Mouse (Mus musculus) MEL (cell line): ENCODE measurements around the gene Lhx5. TPM values are rescaled to one million over a fixed set of nuclear protein-coding genes. Genes with fewer than 3 reads are reported as not detected.

Experiments used
- DNase-seq: peaks from one replicate; pipeline ENCODE4 v3.0.0; 2011; ENCODE audit warnings: low read depth, low spot score
- H3K27ac ChIP-seq: 2 replicates; pipeline ENCODE4 v1.5.1; 2012; ENCODE audit warnings: low read depth, mild to moderate bottlenecking, control low read depth, low read length, moderate library complexity; ENCODE audit not compliant: control insufficient read depth
- H3K27me3 ChIP-seq, 2 experiments: fragments of 150-350 bp in 1 of 2; sonication (generic) in 1 of 2; 2 replicates each; pipeline ENCODE4 v1.6.1; 2012; ENCODE audit warnings: low read length in 2 of 2, mild to moderate bottlenecking in 2 of 2, improper control_type of control experiment in 1 of 2, moderate library complexity in 1 of 2; ENCODE audit not compliant: insufficient read depth in 2 of 2, control insufficient read depth in 1 of 2
- H3K36me3 ChIP-seq, 2 experiments: 2 replicates each; pipeline ENCODE4 v1.6.1; 2012 to 2014; ENCODE audit warnings: low read length in 2 of 2, improper control_type of control experiment in 1 of 2, inconsistent platforms in 1 of 2, mild to moderate bottlenecking in 1 of 2; ENCODE audit not compliant: insufficient read depth in 2 of 2, control insufficient read depth in 1 of 2
- H3K4me1 ChIP-seq, 2 experiments: fragments of 150-350 bp in 1 of 2; sonication (generic) in 1 of 2; 2 replicates each; pipeline ENCODE4 v1.6.1; 2012; ENCODE audit warnings: low read length in 2 of 2, improper control_type of control experiment in 1 of 2, mild to moderate bottlenecking in 1 of 2; ENCODE audit not compliant: insufficient read depth in 2 of 2, control insufficient read depth in 1 of 2
- H3K4me3 ChIP-seq, 2 experiments: fragments of 150-350 bp in 1 of 2; sonication (generic) in 1 of 2; 2 replicates each; pipeline ENCODE4 v1.5.1; 2012; ENCODE audit warnings: low read depth in 2 of 2, low read length in 2 of 2, mild to moderate bottlenecking in 2 of 2, moderate library complexity in 2 of 2, control low read depth in 1 of 2, improper control_type of control experiment in 1 of 2; ENCODE audit not compliant: control insufficient read depth in 1 of 2, insufficient read depth in 1 of 2
- H3K79me2 ChIP-seq: 2 replicates; pipeline ENCODE4 v1.6.1; 2012; ENCODE audit warnings: mild to moderate bottlenecking, low read length, moderate library complexity; ENCODE audit not compliant: control insufficient read depth, poor library complexity, insufficient read depth
- H3K9ac ChIP-seq: 2 replicates; pipeline ENCODE4 v1.6.1; 2012; ENCODE audit warnings: low read depth, mild to moderate bottlenecking, control low read depth, low read length, moderate library complexity; ENCODE audit not compliant: control insufficient read depth, poor library complexity, severe bottlenecking
- H3K9me3 ChIP-seq: fragments of 150-350 bp; sonication (generic); replicated peaks from 2 replicates; pipeline ENCODE4 v1.6.1; 2012; ENCODE audit warnings: mild to moderate bottlenecking, low read length, improper control_type of control experiment, moderate library complexity; ENCODE audit not compliant: insufficient read depth
- BHLHE40 ChIP-seq: IDR thresholded peaks from 2 replicates; pipeline ENCODE4 v1.6.1; 2012; ENCODE audit warnings: low read depth, mild to moderate bottlenecking, inconsistent platforms, low read length, improper control_type of control experiment, borderline replicate concordance
- CHD2 ChIP-seq: IDR thresholded peaks from 2 replicates; pipeline ENCODE4 v1.6.1; 2011; ENCODE audit warnings: low read length, improper control_type of control experiment
- CTCF ChIP-seq, 3 experiments: IDR thresholded peaks in 2 of 3; conservative IDR thresholded peaks in 1 of 3; 2 replicates each; pipeline ENCODE4 v1.5.1; 2011 to 2012; ENCODE audit warnings: low read length in 3 of 3, low read depth in 2 of 3, mild to moderate bottlenecking in 2 of 3, improper control_type of control experiment in 1 of 3, inconsistent platforms in 1 of 3, mixed read lengths in 1 of 3, moderate library complexity in 1 of 3; ENCODE audit not compliant: control insufficient read depth in 1 of 3, insufficient read depth in 1 of 3, poor library complexity in 1 of 3, severe bottlenecking in 1 of 3
- E2F4 ChIP-seq: IDR thresholded peaks from 2 replicates; pipeline ENCODE4 v1.6.1; 2011; ENCODE audit warnings: low read depth, low read length, improper control_type of control experiment, borderline replicate concordance
- ELF1 ChIP-seq: IDR thresholded peaks from 2 replicates; pipeline ENCODE4 v1.6.1; 2014; ENCODE audit warnings: low read depth, mild to moderate bottlenecking, inconsistent platforms, low read length, improper control_type of control experiment, moderate library complexity
- EP300 ChIP-seq, 2 experiments: IDR thresholded peaks; 2 replicates each; pipeline ENCODE4 v1.6.1; 2011; ENCODE audit warnings: improper control_type of control experiment in 2 of 2, low read length in 2 of 2, low read depth in 1 of 2, mild to moderate bottlenecking in 1 of 2
- ETS1 ChIP-seq: IDR thresholded peaks from 2 replicates; pipeline ENCODE4 v1.6.1; 2012; ENCODE audit warnings: low read depth, mild to moderate bottlenecking, inconsistent platforms, low read length, improper control_type of control experiment, moderate library complexity
- GABPA ChIP-seq: IDR thresholded peaks from 2 replicates; pipeline ENCODE4 v1.6.1; 2012; ENCODE audit warnings: low read depth, mild to moderate bottlenecking, inconsistent platforms, low read length, improper control_type of control experiment, moderate library complexity
- GATA1 ChIP-seq: IDR thresholded peaks from 2 replicates; pipeline ENCODE4 v1.6.1; 2011; ENCODE audit warnings: low read depth, low read length, improper control_type of control experiment
- HCFC1 ChIP-seq: IDR thresholded peaks from 2 replicates; pipeline ENCODE4 v1.6.1; 2012; ENCODE audit warnings: low read depth, mild to moderate bottlenecking, inconsistent platforms, low read length, improper control_type of control experiment, moderate library complexity
- JUND ChIP-seq: IDR thresholded peaks from 2 replicates; pipeline ENCODE4 v1.6.1; 2011; ENCODE audit warnings: low read depth, mild to moderate bottlenecking, improper control_type of control experiment, low read length
- KAT2A ChIP-seq: conservative IDR thresholded peaks from 2 replicates; pipeline ENCODE4 v1.6.1; 2012; ENCODE audit warnings: low read depth, low read length, improper control_type of control experiment, inconsistent platforms
- MAFK ChIP-seq: IDR thresholded peaks from 2 replicates; pipeline ENCODE4 v1.6.1; 2011; ENCODE audit warnings: low read depth, mild to moderate bottlenecking, low read length, improper control_type of control experiment, borderline replicate concordance
- MAX ChIP-seq: IDR thresholded peaks from 2 replicates; pipeline ENCODE4 v1.6.1; 2011; ENCODE audit warnings: low read length, improper control_type of control experiment
- MAZ ChIP-seq: IDR thresholded peaks from 2 replicates; pipeline ENCODE4 v1.6.1; 2012; ENCODE audit warnings: low read depth, mild to moderate bottlenecking, inconsistent platforms, low read length, improper control_type of control experiment
- MEF2A ChIP-seq: IDR thresholded peaks from 2 replicates; pipeline ENCODE4 v1.6.1; 2014; ENCODE audit warnings: low read depth, mild to moderate bottlenecking, inconsistent platforms, low read length, improper control_type of control experiment; ENCODE audit not compliant: poor library complexity, insufficient replicate concordance, severe bottlenecking; ENCODE audit errors: extremely low read depth
- MXI1 ChIP-seq: IDR thresholded peaks from 2 replicates; pipeline ENCODE4 v1.6.1; 2011; ENCODE audit warnings: mild to moderate bottlenecking, low read depth, low read length, improper control_type of control experiment
- MYB ChIP-seq: IDR thresholded peaks from 2 replicates; pipeline ENCODE4 v1.6.1; 2011; ENCODE audit warnings: mild to moderate bottlenecking, low read depth, low read length, improper control_type of control experiment
- MYC ChIP-seq: IDR thresholded peaks from 2 replicates; pipeline ENCODE4 v1.6.1; 2011; ENCODE audit warnings: low read depth, mild to moderate bottlenecking, low read length, improper control_type of control experiment, moderate library complexity
- NELFE ChIP-seq: IDR thresholded peaks from 2 replicates; pipeline ENCODE4 v1.6.1; 2011; ENCODE audit warnings: low read depth, low read length, improper control_type of control experiment
- NRF1 ChIP-seq: IDR thresholded peaks from 2 replicates; pipeline ENCODE4 v1.6.1; 2014; ENCODE audit warnings: low read depth, mild to moderate bottlenecking, inconsistent platforms, low read length, improper control_type of control experiment, moderate library complexity; ENCODE audit not compliant: poor library complexity, insufficient read depth, severe bottlenecking
- POLR2A ChIP-seq, 2 experiments: IDR thresholded peaks; 2 replicates each; pipeline ENCODE4 v1.6.1; 2011 to 2012; ENCODE audit warnings: low read length in 2 of 2, mild to moderate bottlenecking in 2 of 2, control low read depth in 1 of 2, improper control_type of control experiment in 1 of 2, low read depth in 1 of 2, moderate library complexity in 1 of 2; ENCODE audit not compliant: control insufficient read depth in 1 of 2, insufficient read depth in 1 of 2, poor library complexity in 1 of 2
- POLR2AphosphoS2 ChIP-seq: IDR thresholded peaks from 2 replicates; pipeline ENCODE4 v1.6.1; 2011; ENCODE audit warnings: low read length, improper control_type of control experiment
- POLR2AphosphoS5 ChIP-seq: IDR thresholded peaks from 2 replicates; pipeline ENCODE4 v1.6.1; 2012; ENCODE audit warnings: low read depth, borderline replicate concordance, mild to moderate bottlenecking, inconsistent platforms, low read length, moderate library complexity, mixed read lengths
- RAD21 ChIP-seq: IDR thresholded peaks from 2 replicates; pipeline ENCODE4 v1.6.1; 2011; ENCODE audit warnings: mild to moderate bottlenecking, low read depth, low read length, improper control_type of control experiment
- RCOR1 ChIP-seq: IDR thresholded peaks from 2 replicates; pipeline ENCODE4 v1.6.1; 2012; ENCODE audit warnings: low read depth, mild to moderate bottlenecking, inconsistent platforms, low read length, improper control_type of control experiment
- SIN3A ChIP-seq: IDR thresholded peaks from 2 replicates; pipeline ENCODE4 v1.6.1; 2012; ENCODE audit warnings: low read length, improper control_type of control experiment, inconsistent platforms
- SMC3 ChIP-seq: IDR thresholded peaks from 2 replicates; pipeline ENCODE4 v1.6.1; 2011; ENCODE audit warnings: low read depth, low read length, improper control_type of control experiment
- TAL1 ChIP-seq: IDR thresholded peaks from 2 replicates; pipeline ENCODE4 v1.6.1; 2012; ENCODE audit warnings: mild to moderate bottlenecking, inconsistent platforms, low read length, moderate library complexity, mixed read lengths
- TBP ChIP-seq: IDR thresholded peaks from 2 replicates; pipeline ENCODE4 v1.8.0; 2011; ENCODE audit warnings: low read depth, low read length, improper control_type of control experiment
- TCF12 ChIP-seq: IDR thresholded peaks from 2 replicates; pipeline ENCODE4 v1.6.1; 2014; ENCODE audit warnings: low read depth, mild to moderate bottlenecking, inconsistent platforms, low read length, improper control_type of control experiment, moderate library complexity
- UBTF ChIP-seq: IDR thresholded peaks from 2 replicates; pipeline ENCODE4 v1.6.1; 2012; ENCODE audit warnings: low read depth, mild to moderate bottlenecking, inconsistent platforms, low read length, improper control_type of control experiment, moderate library complexity, borderline replicate concordance; ENCODE audit not compliant: insufficient read depth
- USF1 ChIP-seq: IDR thresholded peaks from 2 replicates; pipeline ENCODE4 v1.6.1; 2014; ENCODE audit warnings: low read depth, mild to moderate bottlenecking, inconsistent platforms, low read length, improper control_type of control experiment, moderate library complexity
- USF2 ChIP-seq, 2 experiments: IDR thresholded peaks; 2 replicates each; pipeline ENCODE4 v1.6.1; 2011 to 2012; ENCODE audit warnings: improper control_type of control experiment in 2 of 2, low read length in 2 of 2, borderline replicate concordance in 1 of 2, inconsistent platforms in 1 of 2, low read depth in 1 of 2, mild to moderate bottlenecking in 1 of 2; ENCODE audit not compliant: insufficient read depth in 1 of 2
- ZC3H11A ChIP-seq: IDR thresholded peaks from 2 replicates; pipeline ENCODE4 v1.6.1; 2012; ENCODE audit warnings: low read depth, mild to moderate bottlenecking, inconsistent platforms, low read length, improper control_type of control experiment
- ZKSCAN1 ChIP-seq: IDR thresholded peaks from 2 replicates; pipeline ENCODE4 v1.6.1; 2012; ENCODE audit warnings: low read depth, mild to moderate bottlenecking, inconsistent platforms, low read length, improper control_type of control experiment, moderate library complexity
- ZMIZ1 ChIP-seq: IDR thresholded peaks from 2 replicates; pipeline ENCODE4 v1.6.1; 2012; ENCODE audit warnings: low read depth, mild to moderate bottlenecking, inconsistent platforms, low read length, improper control_type of control experiment, moderate library complexity
- ZNF384 ChIP-seq: IDR thresholded peaks from 2 replicates; pipeline ENCODE4 v1.6.1; 2012; ENCODE audit warnings: low read depth, mild to moderate bottlenecking, inconsistent platforms, low read length, improper control_type of control experiment
- polyA plus RNA-seq, 2 experiments: library from polyadenylated mRNA; stranded (reverse) in 1 of 2; unstranded in 1 of 2; fragments of >175 nt in 1 of 2; fragments of >200 nt in 1 of 2; gene quantifications; 2 replicates each; pipeline versions ENCODE4 v1.2.1 to v1.2.4; 2012; ENCODE audit warnings: low replicate concordance in 2 of 2, low read depth in 1 of 2; ENCODE audit not compliant: insufficient read length in 2 of 2, insufficient read depth in 1 of 2, missing spikeins in 1 of 2
- total RNA-seq: library from RNA; depleted of rRNA; stranded (reverse); fragments of 300-350 nt; gene quantifications from 2 replicates; pipeline ENCODE4 v1.2.3, GENCODE M21; 2012

Gene Lhx5
- total and polyA plus RNA-seq, 3 experiments: not detected

GRCm38 (mm10) chr5:120456253-120456652, 24.8 kb downstream of the Lhx5 start:
- Histone ChIP-seq H3K79me2 (no peaks in the 10 kb centered on the region), H3K27me3 (no peaks in the 10 kb centered on the region), H3K27ac (no peak overlapping the region), H3K9ac (no peak overlapping the region), H3K4me3 (no peak overlapping the region)
- DNase-seq: no peak
- TF ChIP-seq BHLHE40: no peak
- TF ChIP-seq ELF1: no peak
- TF ChIP-seq JUND: no peak
- peak; percentile 81 for TF ChIP-seq TCF12
- TF ChIP-seq TBP: no peak
- TF ChIP-seq TAL1: peak; percentile 44
- no peak for TF ChIP-seq GABPA
- no peak for TF ChIP-seq MEF2A
- TF ChIP-seq KAT2A: no peak
- TF ChIP-seq MAFK: no peak
- TF ChIP-seq USF1: no peak
- peak in 1 of 2 experiments; percentile 51; a peak in 1 of 4 replicates for TF ChIP-seq EP300 (IDR thresholded peaks at IDR 0.05; ENCODE audit: low read depth in 1 of 2, low read length in 2 of 2)
- no peak for TF ChIP-seq POLR2AphosphoS2
- TF ChIP-seq NELFE: no peak
- no peak for TF ChIP-seq MAX
- 0 out of 2 replicates have a peak, but pooled peaks have one; percentile 28 for TF ChIP-seq MAZ
- TF ChIP-seq POLR2AphosphoS5: no peak
- TF ChIP-seq USF2 (IDR thresholded peaks at IDR 0.05; ENCODE audit: borderline replicate concordance in 1 of 2, insufficient read depth in 1 of 2, low read depth in 1 of 2, low read length in 2 of 2): no peak
- TF ChIP-seq E2F4: no peak
- TF ChIP-seq MXI1: no peak
- no peak for TF ChIP-seq SIN3A
- TF ChIP-seq UBTF: no peak
- no peak for TF ChIP-seq MYC
- TF ChIP-seq CTCF (IDR thresholded peaks at IDR 0.05 in 2 of 3, conservative IDR thresholded peaks at IDR 0.05 in 1 of 3; ENCODE audit: control insufficient read depth in 1 of 3, insufficient read depth in 1 of 3, low read depth in 2 of 3, low read length in 3 of 3, poor library complexity in 1 of 3, severe bottlenecking in 1 of 3): no peak
- no peak for TF ChIP-seq HCFC1
- no peak for TF ChIP-seq NRF1
- TF ChIP-seq ZNF384: no peak
- no peak for TF ChIP-seq RCOR1
- no peak for TF ChIP-seq SMC3
- no peak for TF ChIP-seq CHD2
- TF ChIP-seq GATA1: peak; percentile 34; the same call in 1 of the 2 replicates
- TF ChIP-seq ZC3H11A: no peak
- no peak for TF ChIP-seq POLR2A (IDR thresholded peaks at IDR 0.05; ENCODE audit: control insufficient read depth in 1 of 2, insufficient read depth in 1 of 2, low read depth in 1 of 2, low read length in 2 of 2, poor library complexity in 1 of 2)
- TF ChIP-seq ZKSCAN1: no peak
- no peak for TF ChIP-seq MYB
- peak; percentile 89 for TF ChIP-seq ETS1
- no peak for TF ChIP-seq RAD21
- no peak for TF ChIP-seq ZMIZ1
- TF ChIP-seq, all 39 proteins: peak for 6
- H3K4me1 ChIP-seq: peaks cover 8 to 19% of the 10 kb centered on the region in 2 experiments
- H3K36me3 ChIP-seq: peaks cover 0 to 5% of the 10 kb centered on the region in 2 experiments; a peak in 2 of 4 replicates
- no peaks in the 10 kb centered on the region for H3K9me3 ChIP-seq
